ENCODE assay signal across 22 mouse cellular contexts in the genomic region with DNA sequence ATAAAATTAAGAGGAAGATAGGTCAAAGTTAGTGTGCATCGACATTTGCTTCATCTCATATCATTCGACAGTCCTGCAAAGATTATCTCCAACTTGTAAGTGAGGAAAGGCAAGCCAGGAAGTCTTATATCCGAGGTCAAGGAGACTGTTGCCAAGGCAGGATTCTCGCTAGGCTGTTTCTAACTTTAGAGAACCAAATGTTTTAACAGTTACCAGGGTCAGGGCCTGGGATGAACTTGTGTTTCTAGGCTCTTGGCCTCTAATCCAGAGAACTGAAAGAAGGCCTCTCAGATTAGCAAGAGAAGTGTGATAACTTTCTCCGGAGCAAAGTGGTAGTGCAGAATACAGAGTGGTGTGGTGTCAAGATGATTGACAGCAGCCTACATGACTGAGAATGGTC. TPM values are rescaled to one million over a fixed set of nuclear protein-coding genes. Genes with fewer than 3 reads are reported as not detected.
A peak's percentile ranks its signal among the peaks of the same experiment; 100 is the strongest.
DNase-seq lines count a peak whose midpoint lies in the region; ATAC-seq lines count a peak whose summit lies in the region.
"Had no signal": no experiment of that assay in that cellular context is flagged by ENCODE, and none has a peak within 500 bp of the region (broad histone marks: within the 10 kb centered on the region; RNA-seq: fewer than 3 reads in every experiment).

No protein-coding gene starts in this region.

- no peak overlapping the region for H3K4me3 ChIP-seq in kidney, embryonic 16.5 days (ENCODE audit: low read length)
- H3K4me3 ChIP-seq: embryonic facial prominence, embryonic 15.5 days; hindbrain, embryonic 13.5 days; limb, embryonic 13.5 days; megakaryocyte, embryonic 14.5 days; neural tube, embryonic 12.5 days had no signal

- H3K36me3 ChIP-seq in kidney, embryonic 16.5 days (ENCODE audit: insufficient read depth, low read length) = no peaks in the 10 kb centered on the region
- H3K36me3 ChIP-seq: embryonic facial prominence, embryonic 15.5 days; G1E; limb, embryonic 13.5 days; neural tube, embryonic 12.5 days had no signal

- DNase-seq in gastrocnemius, postnatal 25 days = peak; percentile 24
- no peak for DNase-seq in gastrocnemius, postnatal 14 days
- peak; percentile 11 for DNase-seq in kidney, adult 11 months
- DNase-seq in heart, postnatal 14 days = peak; percentile 9 to 19
- peak; percentile 19 for DNase-seq in kidney, postnatal 10 days
- DNase-seq in cerebellum, adult 11 months = no peak
- DNase-seq: B cell, adult 2 months; cerebellum, adult 9-11 months; midbrain, embryonic 14.5 days; right cerebral cortex, postnatal 14 days; spleen, adult 18-20 months had no signal

- WGBS in kidney, embryonic 16.5 days = 64% methylated on average over 5 of the region's 5 CpGs

- no peak overlapping the region for H3K27ac ChIP-seq in kidney, embryonic 16.5 days (ENCODE audit: low read length)
- H3K27ac ChIP-seq: embryonic facial prominence, embryonic 15.5 days; hindbrain, embryonic 13.5 days; limb, embryonic 13.5 days; liver, embryonic 14.5 days; neural tube, embryonic 12.5 days had no signal

- no peaks in the 10 kb centered on the region for H3K27me3 ChIP-seq in kidney, embryonic 16.5 days (ENCODE audit: insufficient read depth, low read length)
- H3K27me3 ChIP-seq: CH12.LX; embryonic facial prominence, embryonic 15.5 days; hindbrain, embryonic 13.5 days; limb, embryonic 13.5 days; megakaryocyte, embryonic 14.5 days; neural tube, embryonic 12.5 days had no signal

- peaks cover 10% of the 10 kb centered on the region for H3K9me3 ChIP-seq in kidney, embryonic 16.5 days (ENCODE audit: low read length)
- H3K9me3 ChIP-seq: hindbrain, embryonic 13.5 days had no signal

- ATAC-seq in kidney, embryonic 16.5 days (ENCODE audit: low FRiP score, low TSS enrichment) = no peak
- ATAC-seq: forebrain, embryonic 14.5 days had no signal

- no peak overlapping the region for H3K4me2 ChIP-seq in kidney, embryonic 16.5 days (replicated peaks; ENCODE audit: low read depth, low read length)
- H3K4me2 ChIP-seq: embryonic facial prominence, embryonic 15.5 days; hindbrain, embryonic 13.5 days; limb, embryonic 13.5 days; lung, embryonic 14.5 days; neural tube, embryonic 12.5 days had no signal

- intact Hi-C loops in gastrocnemius, postnatal 14 days (cut with DNase I; ENCODE audit: low total_unique reads) = no loop called here
- intact Hi-C loops in heart, postnatal 14 days (cut with DNase I) = loop anchor here (5.0 kb wide), 1 partner anchor 82 kb away; no protein-coding TSS in a partner anchor

- H3K4me1 ChIP-seq in kidney, embryonic 16.5 days (ENCODE audit: insufficient read depth, low read length) = no peaks in the 10 kb centered on the region
- H3K4me1 ChIP-seq: embryonic facial prominence, embryonic 15.5 days; hindbrain, embryonic 13.5 days; limb, embryonic 13.5 days; neural tube, embryonic 12.5 days had no signal

- no peak overlapping the region for H3K9ac ChIP-seq in kidney, embryonic 16.5 days (replicated peaks; ENCODE audit: low read length)
- H3K9ac ChIP-seq: embryonic facial prominence, embryonic 15.5 days; hindbrain, embryonic 13.5 days; limb, embryonic 13.5 days; liver, embryonic 14.5 days; lung, embryonic 14.5 days; neural tube, embryonic 12.5 days had no signal

RNA-seq across cellular contexts. Expression of gene 1700025G04Rik, which starts 50.2 kb away (rescaled TPM):
- 10 to 100 TPM; 61.5 to 64.0 TPM for total RNA-seq in gastrocnemius, postnatal 25 days (2021)
- total RNA-seq in gastrocnemius, postnatal 14 days (2021) = 10 to 100 TPM; 50.2 to 53.4 TPM
- 13.7 and 15.4 TPM in 2 replicates for polyA plus RNA-seq in kidney, embryonic 16.5 days (2015; fragmentation: Nextera tagmentation; extraction: Ambion mirVana)
- 10 to 100 TPM; 41.5 to 44.4 TPM for total RNA-seq in heart, postnatal 14 days (2021)
- polyA plus RNA-seq: G1E had no signal

Comparison
In these comparisons a context has a peak if more than half of its experiments do, and no peak if none do; other contexts are left out.
1. DNase-seq: peak in gastrocnemius, postnatal 25 days (single experiment), kidney, adult 11 months (single experiment), heart, postnatal 14 days (2 of 2) and kidney, postnatal 10 days (single experiment); none in gastrocnemius, postnatal 14 days (single experiment) and cerebellum, adult 11 months (single experiment).